In genomic region chr5:113933889-113934288, GRCm38 (mm10) we compare ENCODE assay signal across 1 mouse cellular context.
TF ChIP-seq lines count a peak whose summit lies in the region.

No protein-coding gene starts in this region.

TF ChIP-seq in MEL, 35 proteins besides CTCF, POLR2A, EP300 and RAD21 (continued from another document):
- TF ChIP-seq ZNF384 (IDR thresholded peaks at IDR 0.05; ENCODE audit: low read depth, low read length) (no peak), CHD1 (IDR thresholded peaks at IDR 0.05; ENCODE audit: low read depth, low read length) (no peak), MYB (IDR thresholded peaks at IDR 0.05; ENCODE audit: low read depth, low read length) (no peak), ETS1 (IDR thresholded peaks at IDR 0.05; ENCODE audit: low read depth, low read length) (peak; percentile 64), NELFE (IDR thresholded peaks at IDR 0.05; ENCODE audit: low read depth, low read length) (no peak), GATA1 (IDR thresholded peaks at IDR 0.05; ENCODE audit: low read depth, low read length) (peak; percentile 61), RCOR1 (IDR thresholded peaks at IDR 0.05; ENCODE audit: low read depth, low read length) (no peak)
